Mouse (Mus musculus): ENCODE data around the gene Trim28.

- no peak for TF ChIP-seq UBTF (IDR thresholded peaks at IDR 0.05; ENCODE audit: borderline replicate concordance, insufficient read depth, low read depth, low read length)
- TF ChIP-seq POLR2A (IDR thresholded peaks at IDR 0.05; ENCODE audit: control insufficient read depth in 1 of 2, insufficient read depth in 1 of 2, low read depth in 1 of 2, low read length in 2 of 2, poor library complexity in 1 of 2) = no peak
- TF ChIP-seq E2F4 (IDR thresholded peaks at IDR 0.05; ENCODE audit: borderline replicate concordance, low read depth, low read length) = no peak
These were observed 19.8 kb upstream of the Trim28 start for GRCm38 (mm10) chr7:12978931-12979722.

Data from MEL (cell line).